Comparison of ENCODE assay signal across 10 mouse cellular contexts in the genomic region with DNA sequence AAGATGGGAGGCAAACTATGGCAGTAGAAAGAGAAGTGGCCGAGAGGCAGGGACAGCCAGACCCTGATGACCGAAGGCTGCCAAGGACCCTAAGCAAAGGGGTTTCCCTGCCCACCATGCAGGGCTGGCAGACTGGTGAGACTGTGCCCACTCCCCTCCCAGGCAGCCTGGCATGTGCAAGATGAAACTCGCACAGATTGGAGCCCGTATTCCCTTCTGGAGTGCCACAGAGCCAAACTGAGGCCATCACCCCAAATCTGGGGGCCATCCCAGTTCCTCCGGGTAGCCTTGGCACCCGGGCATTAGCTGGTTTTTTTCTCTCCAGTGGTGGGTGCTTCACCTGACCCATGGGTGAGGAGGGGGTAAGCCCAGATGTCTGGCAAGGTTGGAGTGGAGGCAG. TPM values are rescaled to one million over a fixed set of nuclear protein-coding genes. Genes with fewer than 3 reads are reported as not detected.
DNase-seq lines count a peak whose midpoint lies in the region; ATAC-seq lines count a peak whose summit lies in the region.
"Had no signal": no experiment of that assay in that cellular context is flagged by ENCODE, and none has a peak within 500 bp of the region (broad histone marks: within the 10 kb centered on the region; RNA-seq: fewer than 3 reads in every experiment).

No protein-coding gene starts in this region.

- H3K9ac ChIP-seq in hindbrain, embryonic 12.5 days: 0 out of 2 replicates have a peak overlapping the region, but pooled peaks have one; percentile 19
- H3K9ac ChIP-seq in hindbrain, embryonic 11.5 days (ENCODE audit: low read depth, low read length): no peak overlapping the region
- H3K9ac ChIP-seq in intestine, embryonic 15.5 days: no peak overlapping the region

- ATAC-seq in hindbrain, embryonic 12.5 days (ENCODE audit: low FRiP score): no peak
- ATAC-seq in hindbrain, embryonic 11.5 days (ENCODE audit: low FRiP score): no peak
- ATAC-seq in intestine, embryonic 15.5 days: no peak
- no peak for ATAC-seq in granulocyte monocyte progenitor cell, adult 5-6 weeks (replicated peaks; ENCODE audit: poor library complexity, severe bottlenecking)

- no peak for DNase-seq in hindbrain, embryonic 11.5 days (ENCODE audit: low spot score)
- peak; percentile 55 for DNase-seq in right cerebral cortex, postnatal 4 days
- no peak for DNase-seq in right cerebral cortex, postnatal 14 days
- DNase-seq in c-Kit-positive CD71-positive TER-119-positive erythroid progenitor cells, embryonic 14.5 days (ENCODE audit: low spot score): no peak
- no peak for DNase-seq in adipocyte (ENCODE audit: low spot score)
- DNase-seq: kidney, postnatal 36 days had no signal

- peaks cover 91% of the 10 kb centered on the region for H3K27me3 ChIP-seq in hindbrain, embryonic 12.5 days
- peaks cover 92% of the 10 kb centered on the region for H3K27me3 ChIP-seq in hindbrain, embryonic 11.5 days (ENCODE audit: control insufficient read depth, insufficient read depth, low read length)
- peaks cover 76% of the 10 kb centered on the region for H3K27me3 ChIP-seq in intestine, embryonic 15.5 days (replicated peaks)

- no peak overlapping the region for H3K27ac ChIP-seq in hindbrain, embryonic 12.5 days
- H3K27ac ChIP-seq in hindbrain, embryonic 11.5 days (ENCODE audit: low read depth, low read length): no peak overlapping the region
- H3K27ac ChIP-seq in intestine, embryonic 15.5 days: no peak overlapping the region

- WGBS in hindbrain, embryonic 12.5 days: 59% methylated on average over 6 of the region's 6 CpGs
- 78% methylated on average over 6 of the region's 6 CpGs for WGBS in hindbrain, embryonic 11.5 days
- 72% methylated on average over 6 of the region's 6 CpGs for WGBS in intestine, embryonic 15.5 days

- peaks cover 7% of the 10 kb centered on the region; the same call in 1 of the 2 replicates for H3K36me3 ChIP-seq in hindbrain, embryonic 12.5 days
- no peaks in the 10 kb centered on the region for H3K36me3 ChIP-seq in hindbrain, embryonic 11.5 days (ENCODE audit: control insufficient read depth, insufficient read depth, low read length)
- H3K36me3 ChIP-seq in intestine, embryonic 15.5 days: peaks cover 3% of the 10 kb centered on the region; the same call in 1 of the 2 replicates

- peak overlapping the region; percentile 71 for H3K4me2 ChIP-seq in hindbrain, embryonic 12.5 days (replicated peaks)
- no peak overlapping the region for H3K4me2 ChIP-seq in hindbrain, embryonic 11.5 days (replicated peaks; ENCODE audit: low read depth, low read length)
- peak overlapping the region; percentile 93 for H3K4me2 ChIP-seq in intestine, embryonic 15.5 days (replicated peaks)

- H3K4me3 ChIP-seq in hindbrain, embryonic 12.5 days: peak overlapping the region; percentile 57
- no peak overlapping the region for H3K4me3 ChIP-seq in hindbrain, embryonic 11.5 days (ENCODE audit: low read depth, low read length)
- H3K4me3 ChIP-seq in intestine, embryonic 15.5 days (replicated peaks): no peak overlapping the region

- peaks cover 39% of the 10 kb centered on the region for H3K4me1 ChIP-seq in hindbrain, embryonic 12.5 days
- H3K4me1 ChIP-seq in hindbrain, embryonic 11.5 days (replicated peaks; ENCODE audit: control insufficient read depth, insufficient read depth, low read length): peaks cover 8% of the 10 kb centered on the region
- H3K4me1 ChIP-seq in intestine, embryonic 15.5 days (replicated peaks): peaks cover 35% of the 10 kb centered on the region

- H3K9me3 ChIP-seq in hindbrain, embryonic 12.5 days (replicated peaks): no peaks in the 10 kb centered on the region
- H3K9me3 ChIP-seq in hindbrain, embryonic 11.5 days (ENCODE audit: control insufficient read depth, low read length): no peaks in the 10 kb centered on the region
- no peaks in the 10 kb centered on the region for H3K9me3 ChIP-seq in intestine, embryonic 15.5 days
- H3K9me3 ChIP-seq: megakaryocyte, embryonic 14.5 days had no signal

RNA-seq across cellular contexts. Expression of gene Nfix, which starts 2.2 kb away (rescaled TPM):
- 11.6 and 14.2 TPM in 2 replicates for polyA plus RNA-seq in hindbrain, embryonic 12.5 days (2016; fragmentation: Nextera tagmentation; extraction: Ambion mirVana)
- polyA plus RNA-seq in hindbrain, embryonic 11.5 days (2014; fragmentation: Nextera tagmentation; extraction: Ambion mirVana): 2.4 and 3.0 TPM in 2 replicates
- 14.2 and 14.8 TPM in 2 replicates for polyA plus RNA-seq in intestine, embryonic 15.5 days (2015; fragmentation: Nextera tagmentation; extraction: Ambion mirVana)
- total RNA-seq in granulocyte monocyte progenitor cell, adult 5-6 weeks (2014; fragmentation: Nextera tagmentation): 25.7 and 51.2 TPM in 2 replicates
- 9.5 and 12.8 TPM in 2 replicates for total RNA-seq in granulocyte monocyte progenitor cell, adult 5-6 weeks (2017)

RNA-seq across cellular contexts. Expression of gene Dand5, which starts 24.7 kb away (rescaled TPM):
- 6.6 and 7.1 TPM in 2 replicates for polyA plus RNA-seq in hindbrain, embryonic 12.5 days (2016; fragmentation: Nextera tagmentation; extraction: Ambion mirVana)
- 6.2 and 7.1 TPM in 2 replicates for polyA plus RNA-seq in hindbrain, embryonic 11.5 days (2014; fragmentation: Nextera tagmentation; extraction: Ambion mirVana)
- polyA plus RNA-seq in intestine, embryonic 15.5 days (2015; fragmentation: Nextera tagmentation; extraction: Ambion mirVana): 4.5 and 5.3 TPM in 2 replicates
- 4.1 and 4.7 TPM in 2 replicates for total RNA-seq in granulocyte monocyte progenitor cell, adult 5-6 weeks (2014; fragmentation: Nextera tagmentation)
- 3.6 and 3.7 TPM in 2 replicates for total RNA-seq in granulocyte monocyte progenitor cell, adult 5-6 weeks (2017)

RNA-seq across cellular contexts. Expression of gene Gadd45gip1, which starts 33.4 kb away (rescaled TPM):
- polyA plus RNA-seq in hindbrain, embryonic 12.5 days (2016; fragmentation: Nextera tagmentation; extraction: Ambion mirVana): 35.7 and 38.6 TPM in 2 replicates
- polyA plus RNA-seq in hindbrain, embryonic 11.5 days (2014; fragmentation: Nextera tagmentation; extraction: Ambion mirVana): 36.0 and 37.2 TPM in 2 replicates
- polyA plus RNA-seq in intestine, embryonic 15.5 days (2015; fragmentation: Nextera tagmentation; extraction: Ambion mirVana): 61.7 and 62.6 TPM in 2 replicates
- 17.0 and 19.2 TPM in 2 replicates for total RNA-seq in granulocyte monocyte progenitor cell, adult 5-6 weeks (2014; fragmentation: Nextera tagmentation)
- total RNA-seq in granulocyte monocyte progenitor cell, adult 5-6 weeks (2017): 46.2 and 52.4 TPM in 2 replicates

RNA-seq across cellular contexts. Expression of gene Rad23a, which starts 42.5 kb away (rescaled TPM):
- polyA plus RNA-seq in hindbrain, embryonic 12.5 days (2016; fragmentation: Nextera tagmentation; extraction: Ambion mirVana): 88.8 and 101 TPM in 2 replicates
- polyA plus RNA-seq in hindbrain, embryonic 11.5 days (2014; fragmentation: Nextera tagmentation; extraction: Ambion mirVana): 88.6 and 91.3 TPM in 2 replicates
- polyA plus RNA-seq in intestine, embryonic 15.5 days (2015; fragmentation: Nextera tagmentation; extraction: Ambion mirVana): 102 and 106 TPM in 2 replicates
- 41.8 TPM in 2 replicates for total RNA-seq in granulocyte monocyte progenitor cell, adult 5-6 weeks (2014; fragmentation: Nextera tagmentation)
- total RNA-seq in granulocyte monocyte progenitor cell, adult 5-6 weeks (2017): 20.1 and 21.4 TPM in 2 replicates

RNA-seq across cellular contexts. Expression of gene Calr, which starts 48.8 kb away (rescaled TPM):
- 792 and 820 TPM in 2 replicates for polyA plus RNA-seq in hindbrain, embryonic 12.5 days (2016; fragmentation: Nextera tagmentation; extraction: Ambion mirVana)
- polyA plus RNA-seq in hindbrain, embryonic 11.5 days (2014; fragmentation: Nextera tagmentation; extraction: Ambion mirVana): 837 and 845 TPM in 2 replicates
- 1,038 and 1,157 TPM in 2 replicates for polyA plus RNA-seq in intestine, embryonic 15.5 days (2015; fragmentation: Nextera tagmentation; extraction: Ambion mirVana)
- 1,333 and 1,645 TPM in 2 replicates for total RNA-seq in granulocyte monocyte progenitor cell, adult 5-6 weeks (2014; fragmentation: Nextera tagmentation)
- total RNA-seq in granulocyte monocyte progenitor cell, adult 5-6 weeks (2017): 4,572 and 4,672 TPM in 2 replicates
